Mouse (Mus musculus) forebrain, embryonic 12.5 days (tissue): ENCODE data around the gene Ing3. TPM values are rescaled to one million over a fixed set of nuclear protein-coding genes. Genes with fewer than 3 reads are reported as not detected.
A peak's percentile ranks its signal among the peaks of the same experiment; 100 is the strongest.

Source experiments
- ATAC-seq: fragments of 200-750 bp; cut with Nextera tagmentation; 2 replicates; pipeline ENCODE4 v1.8.0; 2017; ENCODE audit warnings: moderate TSS enrichment; ENCODE audit not compliant: low FRiP score
- H3K27ac ChIP-seq: fragments of 300-500 bp; sonication (generic); 2 replicates; pipeline ENCODE4 v1.5.1; 2016; ENCODE audit warnings: mild to moderate bottlenecking
- H3K27me3 ChIP-seq: fragments of 300-500 bp; sonication (generic); 2 replicates; pipeline ENCODE4 v1.6.1; 2016; ENCODE audit warnings: mild to moderate bottlenecking
- H3K36me3 ChIP-seq: fragments of 300-500 bp; sonication (generic); replicated peaks from 2 replicates; pipeline ENCODE4 v1.6.1; 2016; ENCODE audit warnings: mild to moderate bottlenecking
- H3K4me1 ChIP-seq: fragments of 300-500 bp; sonication (generic); 2 replicates; pipeline ENCODE4 v1.6.1; 2016
- H3K4me2 ChIP-seq: fragments of 300-500 bp; sonication (generic); 2 replicates; pipeline ENCODE4 v1.6.1; 2016; ENCODE audit warnings: mild to moderate bottlenecking, moderate library complexity
- H3K4me3 ChIP-seq: fragments of 300-500 bp; sonication (generic); replicated peaks from 2 replicates; pipeline ENCODE4 v1.5.1; 2016; ENCODE audit warnings: mild to moderate bottlenecking
- H3K9ac ChIP-seq: fragments of 300-500 bp; sonication (generic); 2 replicates; pipeline ENCODE4 v1.6.1; 2016; ENCODE audit warnings: mild to moderate bottlenecking
- H3K9me3 ChIP-seq: fragments of 300-500 bp; sonication (generic); 2 replicates; pipeline ENCODE4 v1.6.1; 2016
- WGBS: fragments of 180-500 bp; shearing (Covaris S2); methylation state at CpG from one replicate; pipeline ENCODE4 v1.1.7; 2016; 5-methylcytosine and 5-hydroxymethylcytosine counted together
- polyA plus RNA-seq: library from polyadenylated mRNA; unstranded; fragments of >200 nt; fragmentation: Nextera tagmentation; extraction: Ambion mirVana; gene quantifications from 2 replicates; pipeline ENCODE4 v1.2.1, GENCODE M21; 2016

The Ing3 gene
- polyA plus RNA-seq, 1 experiment from 2014 or later = 66.5 TPM

- Histone ChIP-seq H3K36me3 (no peaks in the 10 kb centered on the region), H3K4me2 (peak overlapping the region; percentile 67), H3K4me3 (peak overlapping the region; percentile 47), H3K9ac (peak overlapping the region; percentile 44), H3K27ac (no peak overlapping the region), H3K4me1 (peaks cover 18% of the 10 kb centered on the region), H3K27me3 (peaks cover 26% of the 10 kb centered on the region), H3K9me3 (no peaks in the 10 kb centered on the region)
- WGBS = 9% methylated on average over 16 of the region's 16 CpGs
- ATAC-seq = peak; percentile 69
Measured at GRCm38 (mm10) chr6:21984990-21985731, 35.8 kb downstream of the Ing3 start.

- ATAC-seq = peak; percentile 76
- Histone ChIP-seq H3K27ac (no peak within 1 kb of the TSS), H3K9ac (peak within 1 kb of the TSS; percentile 44), H3K4me2 (peak within 1 kb of the TSS; percentile 67), H3K4me3 (peak within 1 kb of the TSS; percentile 47), H3K36me3 (no peaks in the 10 kb centered on the region), H3K9me3 (no peaks in the 10 kb centered on the region), H3K27me3 (peaks cover 26% of the 10 kb centered on the region), H3K4me1 (peaks cover 18% of the 10 kb centered on the region)
- WGBS = under 1% methylated on average over 38 of the region's 38 CpGs
Measured at GRCm38 (mm10) chr6:21985732-21986540, 36.6 kb downstream of the Ing3 start, which contains the start of gene Cped1. Gene Cped1 (plus strand): TSS chr6:21985916.

- H3K4me3 ChIP-seq = peak overlapping the region; percentile 47
- 6% methylated on average over 24 of the region's 24 CpGs for WGBS
- peak overlapping the region; percentile 44 for H3K9ac ChIP-seq
- H3K4me1 ChIP-seq = peaks cover 18% of the 10 kb centered on the region
- H3K27ac ChIP-seq = no peak overlapping the region
- H3K27me3 ChIP-seq = peaks cover 26% of the 10 kb centered on the region
- ATAC-seq = no peak
- H3K9me3 ChIP-seq = no peaks in the 10 kb centered on the region
- H3K36me3 ChIP-seq = no peaks in the 10 kb centered on the region
- peak overlapping the region; percentile 67 for H3K4me2 ChIP-seq
Measured at GRCm38 (mm10) chr6:21986660-21987331, 37.4 kb downstream of the Ing3 start.

GRCm38 (mm10) chr6:21987554-21987953 is 38.2 kb downstream of the Ing3 start:
- no peaks in the 10 kb centered on the region for H3K9me3 ChIP-seq
- no peak overlapping the region for H3K4me2 ChIP-seq
- 89% methylated on average over 2 of the region's 2 CpGs for WGBS
- peaks cover 26% of the 10 kb centered on the region for H3K27me3 ChIP-seq
- ATAC-seq = no peak
- H3K27ac ChIP-seq = no peak overlapping the region
- peaks cover 18% of the 10 kb centered on the region for H3K4me1 ChIP-seq
- H3K4me3 ChIP-seq = peak overlapping the region; percentile 7; the same call in 1 of the 2 replicates
- no peak overlapping the region for H3K9ac ChIP-seq
- no peaks in the 10 kb centered on the region for H3K36me3 ChIP-seq

- Histone ChIP-seq H3K4me3 (no peak overlapping the region), H3K9ac (no peak overlapping the region), H3K4me1 (peaks cover 18% of the 10 kb centered on the region), H3K27me3 (peaks cover 26% of the 10 kb centered on the region), H3K36me3 (no peaks in the 10 kb centered on the region), H3K4me2 (peak overlapping the region; percentile 4; the same call in 1 of the 2 replicates), H3K9me3 (no peaks in the 10 kb centered on the region), H3K27ac (no peak overlapping the region)
- WGBS = 88% methylated on average over 5 of the region's 5 CpGs
- no peak for ATAC-seq
Measured at GRCm38 (mm10) chr6:21988296-21988695, 38.9 kb downstream of the Ing3 start.

- H3K9ac ChIP-seq = no peak overlapping the region
- H3K4me1 ChIP-seq = peaks cover 18% of the 10 kb centered on the region
- H3K4me3 ChIP-seq = no peak overlapping the region
- H3K4me2 ChIP-seq = no peak overlapping the region
- ATAC-seq = no peak
- H3K9me3 ChIP-seq = no peaks in the 10 kb centered on the region
- H3K27ac ChIP-seq = no peak overlapping the region
- 85% methylated on average over 4 of the region's 4 CpGs for WGBS
- H3K36me3 ChIP-seq = no peaks in the 10 kb centered on the region
- H3K27me3 ChIP-seq = peaks cover 26% of the 10 kb centered on the region
Measured at GRCm38 (mm10) chr6:21989081-21989480, 39.7 kb downstream of the Ing3 start.

GRCm38 (mm10) chr6:21990181-21991135 is 41.1 kb downstream of the Ing3 start:
- no peak overlapping the region for H3K4me3 ChIP-seq
- peaks cover 13% of the 10 kb centered on the region for H3K4me1 ChIP-seq
- H3K4me2 ChIP-seq = no peak overlapping the region
- no peaks in the 10 kb centered on the region for H3K36me3 ChIP-seq
- no peaks in the 10 kb centered on the region for H3K9me3 ChIP-seq
- 81% methylated on average over 9 of the region's 9 CpGs for WGBS
- no peak overlapping the region for H3K27ac ChIP-seq
- H3K9ac ChIP-seq = no peak overlapping the region
- ATAC-seq = no peak
- H3K27me3 ChIP-seq = peaks cover 19% of the 10 kb centered on the region

- 77% methylated on average over 4 of the region's 4 CpGs for WGBS
- Histone ChIP-seq H3K9ac (no peak overlapping the region), H3K9me3 (no peaks in the 10 kb centered on the region), H3K4me1 (peaks cover 7% of the 10 kb centered on the region), H3K4me3 (no peak overlapping the region), H3K36me3 (no peaks in the 10 kb centered on the region), H3K4me2 (no peak overlapping the region), H3K27me3 (peaks cover 13% of the 10 kb centered on the region), H3K27ac (no peak overlapping the region)
- ATAC-seq = no peak
Measured at GRCm38 (mm10) chr6:21991151-21991550, 41.8 kb downstream of the Ing3 start.

- H3K36me3 ChIP-seq = no peaks in the 10 kb centered on the region
- no peak for ATAC-seq
- WGBS = 88% methylated on average over 2 of the region's 2 CpGs
- H3K4me3 ChIP-seq = no peak overlapping the region
- no peak overlapping the region for H3K27ac ChIP-seq
- H3K27me3 ChIP-seq = no peaks in the 10 kb centered on the region
- H3K4me1 ChIP-seq = 0 out of 2 replicates have a peak, but pooled peaks cover 3% of the 10 kb centered on the region
- H3K9ac ChIP-seq = no peak overlapping the region
- H3K9me3 ChIP-seq = no peaks in the 10 kb centered on the region
- no peak overlapping the region for H3K4me2 ChIP-seq
Measured at GRCm38 (mm10) chr6:21993070-21993469, 43.7 kb downstream of the Ing3 start.

GRCm38 (mm10) chr6:21998131-21998530 is 48.8 kb downstream of the Ing3 start:
- Histone ChIP-seq H3K4me1 (peaks cover 10% of the 10 kb centered on the region), H3K9me3 (no peaks in the 10 kb centered on the region), H3K4me2 (no peak overlapping the region), H3K27ac (no peak overlapping the region), H3K4me3 (no peak overlapping the region), H3K36me3 (no peaks in the 10 kb centered on the region), H3K9ac (no peak overlapping the region), H3K27me3 (peaks cover 14% of the 10 kb centered on the region)
- WGBS = 84% methylated on average over 4 of the region's 4 CpGs
- ATAC-seq = no peak

GRCm38 (mm10) chr6:21999025-21999424 is 49.7 kb downstream of the Ing3 start:
- WGBS = 57% methylated on average over 11 of the region's 11 CpGs
- no peak overlapping the region for H3K4me3 ChIP-seq
- no peak overlapping the region for H3K9ac ChIP-seq
- H3K4me2 ChIP-seq = no peak overlapping the region
- no peaks in the 10 kb centered on the region for H3K9me3 ChIP-seq
- H3K27ac ChIP-seq = no peak overlapping the region
- H3K4me1 ChIP-seq = peaks cover 11% of the 10 kb centered on the region
- no peaks in the 10 kb centered on the region for H3K36me3 ChIP-seq
- peaks cover 16% of the 10 kb centered on the region for H3K27me3 ChIP-seq
- ATAC-seq = no peak
